Mouse (Mus musculus) lung, postnatal 10 days (tissue): ENCODE measurements around the gene Ypel2.

Experiments
- DNase-seq: peaks from one replicate; pipeline ENCODE4 v3.0.0; 2021

The Ypel2 gene

DNA sequence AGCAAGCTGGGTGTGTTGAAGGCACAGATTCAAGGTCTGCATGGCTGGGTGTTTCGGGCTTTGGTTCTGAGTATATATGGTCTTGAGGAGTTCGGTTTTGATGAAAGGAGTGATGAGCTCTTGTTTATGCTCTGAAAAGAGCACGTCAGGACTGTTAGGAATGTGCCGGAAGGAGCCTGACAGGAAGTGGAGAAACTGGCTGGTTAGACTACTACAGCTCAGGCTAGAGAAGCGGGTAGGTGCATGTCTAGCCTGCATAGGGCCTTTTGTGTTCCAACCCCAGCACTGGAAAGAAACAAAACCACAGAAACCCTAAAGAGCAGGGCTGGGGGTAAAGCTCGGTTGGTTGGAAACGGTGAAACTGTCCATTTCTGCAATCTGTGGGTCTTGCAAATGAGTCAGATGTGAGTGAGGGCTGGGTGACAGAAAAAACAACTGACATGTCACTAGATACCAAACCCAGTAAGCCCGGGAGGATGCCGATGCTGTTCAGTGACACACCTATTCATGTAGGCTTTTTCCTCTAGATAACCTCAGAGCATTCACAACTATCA is 68.3 kb downstream of the Ypel2 start:
- DNase-seq, result no peak

DNA sequence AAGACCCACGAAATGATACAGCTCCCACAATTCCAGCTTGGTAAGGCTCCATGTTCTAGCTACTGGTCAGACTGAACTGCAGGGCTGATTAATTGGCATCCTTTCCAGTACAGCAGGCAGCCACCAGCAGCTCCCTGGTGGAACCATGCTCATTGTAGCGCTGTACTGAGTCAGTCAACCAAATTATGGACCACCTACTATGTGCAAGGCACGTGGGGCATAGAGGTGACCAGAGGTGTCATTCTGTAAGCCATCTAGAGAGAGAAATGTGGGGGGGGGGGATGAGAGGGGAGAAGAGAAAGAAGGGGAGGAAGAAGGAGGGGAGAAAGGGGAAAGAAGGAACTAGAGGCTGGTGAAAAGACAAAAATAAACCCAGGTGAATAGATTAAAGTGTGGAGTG is 68.9 kb downstream of the Ypel2 start:
- no peak for DNase-seq

DNA sequence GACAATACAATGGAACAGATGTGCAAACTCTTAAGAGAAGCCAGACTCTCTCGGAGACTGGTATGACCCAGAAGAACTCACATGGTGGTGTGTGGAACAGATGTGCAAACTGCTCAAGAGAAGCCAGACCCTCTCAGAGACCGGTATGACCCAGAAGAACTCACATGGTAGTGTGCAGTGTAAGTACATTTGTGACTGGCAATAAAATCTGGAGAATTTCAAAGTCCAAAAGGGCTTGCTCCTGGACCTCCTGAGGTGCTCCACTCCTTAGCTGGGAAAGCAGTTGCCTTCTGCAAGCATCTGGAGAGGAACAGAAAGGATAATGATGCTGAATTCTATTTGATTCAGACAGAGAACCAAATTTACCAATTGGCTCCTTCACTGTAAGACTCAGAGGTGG is 69.9 kb downstream of the Ypel2 start:
- no peak for DNase-seq

- no peak for DNase-seq
Observed at GRCm38 (mm10) chr11:86922029-86922428, 71.5 kb downstream of the Ypel2 start.

- no peak for DNase-seq
Observed at GRCm38 (mm10) chr11:86921335-86921734, 72.2 kb downstream of the Ypel2 start.

DNA sequence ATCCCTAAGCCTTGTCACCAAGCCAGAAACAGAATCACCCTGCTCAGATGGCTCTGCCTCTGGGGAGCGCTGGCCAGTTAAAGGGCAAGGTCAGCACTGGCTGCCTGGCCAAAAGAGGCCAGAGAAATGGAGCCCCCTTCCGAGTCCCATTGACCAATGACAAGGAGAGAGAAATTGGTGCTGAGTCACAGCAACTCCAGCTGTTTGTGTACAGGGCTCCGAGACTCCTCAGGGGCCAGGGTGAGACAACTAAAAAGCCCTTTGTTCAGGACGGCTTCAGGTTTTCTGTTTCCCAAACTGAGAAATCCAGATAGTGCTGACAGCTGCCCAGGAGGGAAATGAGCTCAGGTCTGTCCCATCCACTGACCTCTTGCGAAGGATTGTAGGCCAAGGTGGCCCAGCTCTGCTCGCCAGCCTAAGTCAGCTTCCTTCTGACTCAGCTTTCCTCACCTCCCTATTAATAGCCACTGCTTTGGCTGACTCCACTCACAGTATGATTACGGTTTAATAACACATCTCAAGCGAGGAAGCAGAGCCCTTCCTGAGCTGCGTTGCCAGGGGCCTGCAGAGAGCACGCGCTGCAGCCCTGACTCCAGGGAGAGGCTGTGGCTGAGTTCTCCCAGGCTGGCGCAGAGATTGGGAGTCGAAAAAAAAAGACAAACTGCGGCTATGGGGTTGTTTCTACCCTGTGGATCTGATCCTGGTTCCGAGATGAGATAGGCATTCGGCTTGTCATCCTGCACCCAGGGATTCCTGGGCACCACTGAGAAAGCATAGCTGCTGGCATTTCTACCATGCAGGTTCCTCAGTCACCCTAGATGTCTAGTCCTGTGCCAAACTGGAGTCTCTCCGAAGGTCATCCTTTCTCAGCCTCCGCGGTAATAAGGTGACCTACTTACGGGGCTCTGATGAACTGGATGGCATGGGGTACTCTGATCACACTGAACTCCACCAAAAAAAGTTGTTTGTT is 73.1 kb downstream of the Ypel2 start:
- DNase-seq, result peak; percentile 57

GRCm38 (mm10) chr11:86919468-86919867 is 74.0 kb downstream of the Ypel2 start:
- DNase-seq, result no peak

GRCm38 (mm10) chr11:86917536-86917935 is 76.0 kb downstream of the Ypel2 start:
- DNase-seq, result no peak

DNA sequence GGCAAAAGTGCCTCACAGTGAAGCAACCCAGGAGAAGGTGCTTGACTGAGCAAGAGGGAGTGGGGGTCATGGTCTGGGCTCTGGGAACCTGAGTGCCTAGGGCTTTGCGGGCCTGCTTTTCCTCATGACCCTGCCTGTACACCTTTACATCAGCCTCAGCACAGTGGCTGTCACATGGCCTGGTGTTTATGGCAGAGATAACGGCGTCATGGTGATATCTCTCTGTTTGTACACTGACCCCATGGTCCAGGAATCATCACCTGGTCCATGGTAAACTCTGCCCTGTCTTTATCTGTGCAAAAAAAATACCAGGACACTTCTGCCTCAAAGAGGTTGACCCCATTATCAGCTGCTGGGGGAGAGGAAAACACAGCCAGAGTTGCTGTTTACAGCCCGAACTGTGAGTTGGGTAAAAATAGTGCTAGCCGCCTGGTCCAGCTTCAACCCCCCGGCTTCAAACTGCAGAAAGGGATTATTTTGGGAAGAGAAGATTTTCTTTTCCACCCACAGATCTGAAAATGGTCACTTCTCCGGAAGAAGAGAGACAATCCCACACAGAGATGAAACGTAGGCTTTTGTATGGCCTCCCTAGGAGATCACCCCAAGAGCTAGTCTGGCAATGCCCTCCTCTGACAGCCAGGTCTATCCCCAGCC is 76.8 kb downstream of the Ypel2 start:
- no peak for DNase-seq

DNA sequence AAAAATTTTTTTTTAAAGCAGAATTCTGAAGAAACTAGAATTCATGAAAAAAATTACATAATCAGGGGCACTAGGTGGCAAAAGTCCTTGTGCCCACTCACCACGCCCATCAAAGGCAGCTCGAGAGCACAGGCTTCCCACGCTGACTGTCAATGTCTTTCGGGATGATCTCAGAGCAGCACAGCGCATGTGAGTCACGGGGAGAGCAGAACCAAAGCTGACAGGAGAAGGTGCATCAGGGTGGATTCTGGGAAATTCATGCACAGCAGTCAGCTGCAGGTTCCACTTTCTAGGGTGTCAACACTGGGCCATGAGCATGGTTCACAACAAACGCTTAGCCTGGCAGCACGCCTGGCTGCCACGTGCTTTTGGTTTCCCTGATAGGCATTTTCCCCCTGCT is 79.2 kb downstream of the Ypel2 start:
- no peak for DNase-seq

GRCm38 (mm10) chr11:86910244-86910643 is 83.3 kb downstream of the Ypel2 start:
- no peak for DNase-seq

DNA sequence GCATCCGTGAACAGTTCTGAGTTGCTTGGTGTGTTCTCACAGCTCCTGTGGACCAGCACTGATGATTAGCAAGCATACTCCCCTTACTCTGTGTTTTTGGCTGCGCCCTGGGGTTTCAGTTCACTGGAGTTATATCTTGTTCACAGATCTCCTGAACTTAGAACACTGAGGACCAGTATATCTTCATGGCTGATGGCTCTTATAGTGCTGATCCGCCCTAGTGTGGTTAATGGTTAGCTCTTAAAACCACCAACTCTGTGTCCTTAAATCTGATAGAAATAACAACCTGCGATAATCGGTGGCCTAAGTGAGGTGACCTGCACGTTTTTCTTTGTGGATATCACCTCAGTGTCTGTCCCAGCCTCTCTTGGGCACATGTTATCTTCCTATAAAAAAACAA is 84.5 kb downstream of the Ypel2 start:
- no peak for DNase-seq

DNA sequence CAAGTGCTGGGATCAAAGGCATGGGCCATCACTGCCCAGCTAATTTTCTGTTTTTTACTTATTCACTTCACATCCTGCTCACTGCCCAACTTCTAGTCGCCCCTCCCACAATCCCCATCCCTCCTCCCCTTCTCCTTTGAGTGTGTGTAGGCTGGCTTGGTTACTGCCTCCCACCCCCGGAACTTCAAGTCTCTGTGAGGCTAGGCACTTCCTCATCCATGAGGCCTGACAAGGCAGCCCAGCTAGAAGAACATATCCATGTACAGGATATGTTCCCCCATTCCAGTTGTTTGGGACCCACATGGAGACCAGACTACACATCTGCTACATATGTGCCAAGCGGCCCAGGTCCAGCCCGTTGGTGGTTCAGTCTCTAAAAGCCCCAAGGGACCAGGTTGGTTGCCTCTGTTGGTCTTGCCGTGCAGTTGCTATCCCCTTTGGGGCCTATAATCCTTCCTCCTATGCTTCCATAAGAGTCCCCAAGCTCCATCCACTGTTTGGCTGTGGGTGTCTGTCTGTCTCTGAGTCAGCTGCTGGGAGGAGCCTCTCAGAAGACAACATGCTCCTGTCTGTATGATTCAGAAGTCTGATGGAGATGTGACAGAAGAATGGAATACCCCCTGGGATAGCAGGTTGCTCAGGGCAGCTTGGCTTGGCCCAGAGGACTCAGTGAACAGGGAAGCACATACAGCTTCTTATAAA is 85.5 kb downstream of the Ypel2 start:
- DNase-seq, result no peak

DNA sequence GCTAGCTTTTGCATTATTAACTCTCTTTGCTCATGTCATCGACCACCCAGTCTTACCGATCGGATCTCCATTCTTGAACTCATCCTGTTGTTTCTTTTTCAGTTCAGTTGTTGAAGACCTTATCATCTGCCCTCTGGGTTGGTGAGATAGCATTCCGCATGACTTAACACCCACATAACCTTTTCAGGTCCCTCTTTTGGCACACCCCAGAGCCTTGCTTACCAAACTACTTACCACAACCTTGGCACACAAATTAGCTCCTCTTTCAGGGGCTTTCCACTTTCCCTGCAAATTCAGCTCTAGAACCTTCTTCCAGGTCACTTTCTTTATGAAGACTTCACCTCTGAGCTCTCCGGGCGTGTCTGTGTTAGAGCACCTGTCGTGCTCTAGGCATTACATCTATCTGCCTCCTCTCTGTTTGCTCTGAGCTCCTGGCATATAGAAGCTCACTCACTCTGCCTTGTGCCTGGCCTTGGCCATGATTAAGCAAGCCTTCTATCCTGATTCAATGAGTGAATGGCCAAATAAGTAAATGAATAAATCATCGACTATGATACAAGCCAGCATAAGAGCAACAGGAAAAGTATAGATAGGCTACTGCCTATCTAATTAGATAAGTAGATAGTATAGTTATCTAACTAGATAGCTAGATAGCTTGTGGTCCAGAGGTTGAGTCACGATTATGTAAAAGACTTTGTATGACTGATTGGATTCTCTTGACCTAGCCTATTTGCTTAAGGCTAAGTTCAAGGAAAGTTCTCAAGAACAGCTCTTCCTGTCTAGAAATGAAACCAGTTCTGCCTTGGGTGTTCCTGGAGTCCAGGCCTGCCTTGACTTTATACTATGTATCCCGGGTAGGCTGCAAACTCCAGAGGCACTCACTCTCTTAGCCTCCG is 86.5 kb downstream of the Ypel2 start:
- no peak for DNase-seq

GRCm38 (mm10) chr11:86906257-86906656 is 87.2 kb downstream of the Ypel2 start:
- DNase-seq, result no peak

- no peak for DNase-seq
Observed at GRCm38 (mm10) chr11:86905261-86905660, 88.2 kb downstream of the Ypel2 start.

DNA sequence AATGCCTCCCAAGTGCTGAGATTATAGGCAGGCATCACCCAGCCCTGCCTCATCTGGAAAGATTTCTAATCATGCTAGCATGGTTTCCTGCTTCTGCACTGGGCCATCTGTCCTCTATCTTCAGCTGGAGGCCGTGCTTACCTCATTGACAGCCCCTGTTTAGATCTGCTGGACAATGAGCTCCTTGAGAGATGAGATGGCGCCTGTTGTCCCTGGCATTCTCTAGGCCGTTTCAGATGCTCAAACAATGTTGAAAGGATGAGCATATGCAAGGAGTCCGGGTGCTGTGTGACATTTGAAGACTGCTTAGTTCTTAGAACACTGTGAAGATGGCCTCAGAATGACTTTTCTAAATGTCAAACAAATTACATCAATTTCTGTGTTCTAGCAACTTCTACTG is 88.8 kb downstream of the Ypel2 start:
- no peak for DNase-seq

- DNase-seq, result peak; percentile 13
Observed at GRCm38 (mm10) chr11:86898367-86898766, 95.1 kb downstream of the Ypel2 start.

DNA sequence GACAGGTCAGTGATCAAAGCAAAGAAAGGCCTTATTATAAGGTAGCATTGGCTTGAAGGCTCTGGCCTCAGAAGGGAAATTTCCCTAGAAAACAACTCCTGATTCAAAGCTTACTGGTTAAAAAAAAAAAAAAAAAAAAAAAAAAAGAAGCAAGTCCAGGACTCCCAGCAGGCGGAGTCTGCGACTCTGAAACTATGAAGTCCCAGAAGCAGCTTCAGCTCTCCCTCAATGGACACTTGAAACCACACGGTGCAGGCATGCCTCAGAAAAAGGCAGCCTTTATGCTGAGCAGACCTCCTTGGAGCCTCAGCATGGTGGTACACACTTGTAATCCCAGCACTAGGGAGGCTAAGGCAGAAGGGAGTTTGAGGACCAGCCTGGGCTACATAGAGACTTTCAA is 97.9 kb downstream of the Ypel2 start:
- peak; percentile 15 for DNase-seq

GRCm38 (mm10) chr11:86895156-86895555 is 98.4 kb downstream of the Ypel2 start:
- no peak for DNase-seq

GRCm38 (mm10) chr11:86894171-86894577 is 99.3 kb downstream of the Ypel2 start:
- peak; percentile 88 for DNase-seq

GRCm38 (mm10) chr11:86892996-86893670 is 100.4 kb downstream of the Ypel2 start:
- no peak for DNase-seq
